Mouse (Mus musculus): ENCODE measurements around the gene Plekhj1. TPM values are rescaled to one million over a fixed set of nuclear protein-coding genes. Genes with fewer than 3 reads are reported as not detected.

Gene Plekhj1
- polyA plus RNA-seq, 1 experiment from 2014 or later = 124 TPM

DNA sequence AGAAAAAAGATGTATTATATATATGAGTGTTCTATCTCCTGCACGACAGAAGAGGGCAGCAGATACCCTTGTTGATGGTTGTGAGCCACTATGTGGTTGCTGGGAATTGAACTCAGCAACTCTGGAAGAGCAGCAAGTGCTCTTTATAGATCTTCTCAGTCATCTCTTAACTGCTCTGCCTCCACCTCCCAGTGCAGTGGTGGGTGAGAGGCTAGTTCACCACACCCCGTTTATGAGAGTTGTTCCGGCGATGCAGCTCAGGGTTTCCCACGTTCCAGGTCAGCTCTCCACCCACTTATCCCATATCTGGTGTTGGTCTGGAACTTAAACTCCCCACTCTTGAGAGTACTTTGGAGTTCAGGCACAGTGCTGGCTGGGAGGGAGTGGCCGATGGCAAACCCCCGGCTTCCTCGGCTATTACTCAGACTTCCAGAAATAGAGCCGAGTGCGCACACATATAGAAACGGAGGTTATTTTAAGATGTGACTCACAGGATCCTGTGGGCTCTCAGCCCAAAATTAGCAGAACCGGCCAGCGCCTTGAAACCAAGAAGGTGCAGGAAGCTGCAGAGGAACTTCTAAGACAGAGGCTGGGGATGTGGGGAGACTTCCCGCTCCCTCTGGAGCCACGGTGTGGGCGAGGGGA lies 47.1 kb downstream of the Plekhj1 start:
- peak; percentile 72 for ATAC-seq (ENCODE audit: insufficient number of reproducible peaks, low FRiP score, low TSS enrichment, low read depth)
- 8% methylated on average over 16 of the region's 16 CpGs for WGBS

DNA sequence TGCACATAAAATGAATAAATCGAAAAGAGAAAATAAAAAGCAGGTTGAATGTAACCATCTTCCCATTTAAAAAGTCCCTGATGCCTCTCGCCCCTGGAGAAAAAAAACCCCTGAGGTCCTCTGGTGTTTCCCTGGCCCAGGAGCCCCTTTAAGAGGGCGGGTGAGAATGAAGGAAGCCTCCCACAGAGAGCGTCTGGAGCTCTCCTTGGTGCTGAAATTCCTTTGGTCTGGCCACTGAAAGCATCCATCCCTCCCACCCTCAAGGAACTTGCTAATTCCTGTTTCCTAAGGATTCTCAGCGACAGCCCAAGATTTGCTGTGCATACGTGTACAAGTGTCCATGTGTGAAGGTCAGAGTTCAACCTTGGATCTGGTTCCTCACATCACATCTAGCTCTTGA lies 49.8 kb downstream of the Plekhj1 start:
- no peaks in the 10 kb centered on the region for H3K27me3 ChIP-seq
- no peak overlapping the region for H3K9ac ChIP-seq
- no peak overlapping the region for H3K4me3 ChIP-seq
- H3K4me2 ChIP-seq = no peak overlapping the region
- no peaks in the 10 kb centered on the region for H3K9me3 ChIP-seq
- H3K27ac ChIP-seq = no peak overlapping the region
- 7% methylated on average over 6 of the region's 6 CpGs for WGBS
- peaks cover 21% of the 10 kb centered on the region for H3K4me1 ChIP-seq
- H3K36me3 ChIP-seq = no peaks in the 10 kb centered on the region
- ATAC-seq (ENCODE audit: insufficient number of reproducible peaks, low FRiP score, low TSS enrichment, low read depth) = no peak

More for the DNA sequence above, 47.1 kb downstream of the Plekhj1 start:
- Histone ChIP-seq H3K4me3 (peak overlapping the region; percentile 27), H3K9me3 (no peaks in the 10 kb centered on the region), H3K27me3 (no peaks in the 10 kb centered on the region), H3K9ac (no peak overlapping the region), H3K27ac (peak overlapping the region; percentile 92), H3K36me3 (no peaks in the 10 kb centered on the region), H3K4me2 (peak overlapping the region; percentile 48), H3K4me1 (peaks cover 28% of the 10 kb centered on the region)

DNA sequence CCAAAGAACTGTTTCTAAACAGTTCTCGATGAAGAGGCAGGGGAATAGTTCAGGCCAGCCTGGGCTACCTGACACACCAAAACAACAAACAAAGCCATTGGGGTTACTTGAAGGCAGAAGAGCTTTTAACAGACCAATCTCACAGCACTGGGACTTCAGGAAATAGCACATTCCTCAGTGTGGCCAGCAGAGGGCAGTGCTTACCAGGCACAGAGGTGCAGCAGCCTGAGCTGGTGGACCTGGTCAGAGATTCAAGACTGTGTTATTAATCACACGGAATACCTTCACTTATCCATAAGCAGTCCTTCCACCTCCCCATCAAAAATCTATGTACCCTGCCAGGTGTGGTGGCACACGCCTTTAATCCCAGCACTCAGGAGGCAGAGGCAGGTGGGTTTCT lies 51.0 kb downstream of the Plekhj1 start:
- no peak for ATAC-seq (ENCODE audit: insufficient number of reproducible peaks, low FRiP score, low TSS enrichment, low read depth)
- Histone ChIP-seq H3K9ac (no peak overlapping the region), H3K27ac (no peak overlapping the region), H3K9me3 (no peaks in the 10 kb centered on the region), H3K4me3 (no peak overlapping the region), H3K4me2 (no peak overlapping the region), H3K36me3 (no peaks in the 10 kb centered on the region), H3K27me3 (no peaks in the 10 kb centered on the region), H3K4me1 (peaks cover 25% of the 10 kb centered on the region)
- 15% methylated on average over 3 of the region's 3 CpGs for WGBS

MicroRNAs within 50 kb of the gene (microRNA counts, 519-probe panel; counts per million panel counts)
- not detected for microRNA mmu-miR-1982

Small RNAs within 50 kb of the gene (microRNA-seq; reads per million reads assigned to microRNA genes)
- gene Mir1982 = 1.2 reads per million

Other genes with a start within 250 kb of the Plekhj1 start
- 21.9 and 22.5 TPM in 2 replicates for gene Rexo1, start 237.1 kb downstream of the Plekhj1 start, polyA plus RNA-seq (2015; fragmentation: Nextera tagmentation; extraction: Ambion mirVana)
- 7.9 and 9.9 TPM in 2 replicates for gene Klf16, start 221.3 kb downstream of the Plekhj1 start, polyA plus RNA-seq (2015; fragmentation: Nextera tagmentation; extraction: Ambion mirVana)
- gene Abhd17a, start 208.3 kb downstream of the Plekhj1 start, polyA plus RNA-seq (2015; fragmentation: Nextera tagmentation; extraction: Ambion mirVana) = 97.0 and 104 TPM in 2 replicates
- gene Scamp4, start 195.8 kb downstream of the Plekhj1 start, polyA plus RNA-seq (2015; fragmentation: Nextera tagmentation; extraction: Ambion mirVana) = 100 and 102 TPM in 2 replicates
- 6.4 and 8.0 TPM in 2 replicates for gene Adat3, start 195.7 kb downstream of the Plekhj1 start, polyA plus RNA-seq (2015; fragmentation: Nextera tagmentation; extraction: Ambion mirVana)
- gene Gm49322, start 192.6 kb downstream of the Plekhj1 start, polyA plus RNA-seq (2015; fragmentation: Nextera tagmentation; extraction: Ambion mirVana) = 4.9 and 5.8 TPM in 2 replicates
- gene Csnk1g2, start 175.8 kb downstream of the Plekhj1 start, polyA plus RNA-seq (2015; fragmentation: Nextera tagmentation; extraction: Ambion mirVana) = 126 and 148 TPM in 2 replicates
- gene Btbd2, start 141.6 kb downstream of the Plekhj1 start, polyA plus RNA-seq (2015; fragmentation: Nextera tagmentation; extraction: Ambion mirVana) = 54.7 and 68.2 TPM in 2 replicates
- gene Mknk2, start 120.5 kb downstream of the Plekhj1 start, polyA plus RNA-seq (2015; fragmentation: Nextera tagmentation; extraction: Ambion mirVana) = 90.1 and 97.5 TPM in 2 replicates
- gene Mob3a, start 96.6 kb downstream of the Plekhj1 start, polyA plus RNA-seq (2015; fragmentation: Nextera tagmentation; extraction: Ambion mirVana) = 55.8 and 57.7 TPM in 2 replicates
- gene Izumo4, start 96.4 kb downstream of the Plekhj1 start, polyA plus RNA-seq (2015; fragmentation: Nextera tagmentation; extraction: Ambion mirVana) = 25.9 and 31.0 TPM in 2 replicates
- 72.3 and 75.0 TPM in 2 replicates for gene Ap3d1, start 56.4 kb downstream of the Plekhj1 start, polyA plus RNA-seq (2015; fragmentation: Nextera tagmentation; extraction: Ambion mirVana)
- gene Dot1l, start 43.4 kb downstream of the Plekhj1 start, polyA plus RNA-seq (2015; fragmentation: Nextera tagmentation; extraction: Ambion mirVana) = 14.2 and 15.3 TPM in 2 replicates
- 59.0 and 71.7 TPM in 2 replicates for gene Sf3a2, start 428 bp downstream of the Plekhj1 start, polyA plus RNA-seq (2015; fragmentation: Nextera tagmentation; extraction: Ambion mirVana)
- not detected in 2 replicates for gene Amh, start 6.6 kb upstream of the Plekhj1 start, polyA plus RNA-seq (2015; fragmentation: Nextera tagmentation; extraction: Ambion mirVana)
- gene Jsrp1, start 14.9 kb upstream of the Plekhj1 start, polyA plus RNA-seq (2015; fragmentation: Nextera tagmentation; extraction: Ambion mirVana) = 7.5 and 26.8 TPM in 2 replicates
- 1,708 and 1,872 TPM in 2 replicates for gene Oaz1, start 28.0 kb upstream of the Plekhj1 start, polyA plus RNA-seq (2015; fragmentation: Nextera tagmentation; extraction: Ambion mirVana)
- 0.86 and 0.92 TPM in 2 replicates for gene Lingo3, start 45.4 kb upstream of the Plekhj1 start, polyA plus RNA-seq (2015; fragmentation: Nextera tagmentation; extraction: Ambion mirVana)
- gene Lsm7, start 56.6 kb upstream of the Plekhj1 start, polyA plus RNA-seq (2015; fragmentation: Nextera tagmentation; extraction: Ambion mirVana) = 231 and 258 TPM in 2 replicates
- gene Sppl2b, start 56.6 kb upstream of the Plekhj1 start, polyA plus RNA-seq (2015; fragmentation: Nextera tagmentation; extraction: Ambion mirVana) = 44.5 and 47.4 TPM in 2 replicates
- 0.05 TPM in 1 of 2 replicates, not detected in the other for gene Tmprss9, start 73.2 kb upstream of the Plekhj1 start, polyA plus RNA-seq (2015; fragmentation: Nextera tagmentation; extraction: Ambion mirVana)
- 312 and 329 TPM in 2 replicates for gene Timm13, start 102.3 kb upstream of the Plekhj1 start, polyA plus RNA-seq (2015; fragmentation: Nextera tagmentation; extraction: Ambion mirVana)
- gene Lmnb2, start 119.6 kb upstream of the Plekhj1 start, polyA plus RNA-seq (2015; fragmentation: Nextera tagmentation; extraction: Ambion mirVana) = 51.6 and 58.2 TPM in 2 replicates
- gene Gadd45b, start 131.4 kb upstream of the Plekhj1 start, polyA plus RNA-seq (2015; fragmentation: Nextera tagmentation; extraction: Ambion mirVana) = 44.4 and 44.7 TPM in 2 replicates
- gene Gng7, start 216.3 kb upstream of the Plekhj1 start, polyA plus RNA-seq (2015; fragmentation: Nextera tagmentation; extraction: Ambion mirVana) = 7.7 and 8.7 TPM in 2 replicates
- gene Diras1, start 227.0 kb upstream of the Plekhj1 start, polyA plus RNA-seq (2015; fragmentation: Nextera tagmentation; extraction: Ambion mirVana) = 0.05 and 0.29 TPM in 2 replicates
- gene Slc39a3, start 238.8 kb upstream of the Plekhj1 start, polyA plus RNA-seq (2015; fragmentation: Nextera tagmentation; extraction: Ambion mirVana) = 21.3 and 21.8 TPM in 2 replicates

All from limb, embryonic 15.5 days (tissue).